Mouse (Mus musculus): Measurements from ENCODE around the gene Apoc3. TPM values are rescaled to one million over a fixed set of nuclear protein-coding genes. Genes with fewer than 3 reads are reported as not detected.

Apoc3 gene
- polyA plus RNA-seq, 1 experiment from 2014 or later = not detected

Other genes starting within 250 kb of the Apoc3 start
- gene Pafah1b2, start 222.9 kb downstream of the Apoc3 start, polyA plus RNA-seq (2015; fragmentation: Nextera tagmentation; extraction: Ambion mirVana) = 287 and 294 TPM in 2 replicates
- gene Sik3, start 222.8 kb downstream of the Apoc3 start, polyA plus RNA-seq (2015; fragmentation: Nextera tagmentation; extraction: Ambion mirVana) = 5.1 and 5.9 TPM in 2 replicates
- gene Apoa1, start 7.1 kb downstream of the Apoc3 start, polyA plus RNA-seq (2015; fragmentation: Nextera tagmentation; extraction: Ambion mirVana) = 3.5 and 3.9 TPM in 2 replicates
- gene Apoa4, start 5.1 kb upstream of the Apoc3 start, polyA plus RNA-seq (2015; fragmentation: Nextera tagmentation; extraction: Ambion mirVana) = not detected in 2 replicates
- not detected in 2 replicates for gene Apoa5, start 33.0 kb upstream of the Apoc3 start, polyA plus RNA-seq (2015; fragmentation: Nextera tagmentation; extraction: Ambion mirVana)
- 58.7 and 63.4 TPM in 2 replicates for gene Zpr1, start 37.4 kb upstream of the Apoc3 start, polyA plus RNA-seq (2015; fragmentation: Nextera tagmentation; extraction: Ambion mirVana)
- 17.3 and 17.6 TPM in 2 replicates for gene Bud13, start 47.4 kb upstream of the Apoc3 start, polyA plus RNA-seq (2015; fragmentation: Nextera tagmentation; extraction: Ambion mirVana)
- not detected in 2 replicates for gene 4931429L15Rik, start 84.3 kb upstream of the Apoc3 start, polyA plus RNA-seq (2015; fragmentation: Nextera tagmentation; extraction: Ambion mirVana)

Data from midbrain, embryonic 16.5 days (tissue).